Comparison of ENCODE assay signal across 15 mouse cellular contexts in genomic region chr2:37723501-37724090, GRCm38 (mm10). TPM values are rescaled to one million over a fixed set of nuclear protein-coding genes. Genes with fewer than 3 reads are reported as not detected.
DNase-seq lines count a peak whose midpoint lies in the region; ATAC-seq lines count a peak whose summit lies in the region.
"Had no signal": no experiment of that assay in that cellular context is flagged by ENCODE, and none has a peak within 500 bp of the region (broad histone marks: within the 10 kb centered on the region; RNA-seq: fewer than 3 reads in every experiment).

No protein-coding gene starts in this region.

- peak; percentile 31; the same call in 1 of the 2 replicates for ATAC-seq in cerebellum, adult (ENCODE audit: insufficient number of reproducible peaks, low FRiP score, low TSS enrichment)
- 0 out of 2 replicates have a peak, but pooled peaks have one; percentile 42 for ATAC-seq in hindbrain, embryonic 16.5 days
- peak; percentile 62; the same call in 1 of the 2 replicates for ATAC-seq in midbrain, embryonic 11.5 days (ENCODE audit: low FRiP score)
- ATAC-seq: inflammation-experienced regulatory T-cells, adult 6 months had no signal

- H3K4me2 ChIP-seq in hindbrain, embryonic 16.5 days (ENCODE audit: low read length) = no peak overlapping the region
- no peak overlapping the region for H3K4me2 ChIP-seq in midbrain, embryonic 11.5 days
- H3K4me2 ChIP-seq: limb, embryonic 15.5 days; lung, embryonic 15.5 days; neural tube, embryonic 15.5 days had no signal

- no peak overlapping the region for H3K27ac ChIP-seq in hindbrain, embryonic 16.5 days (ENCODE audit: low read depth, low read length)
- no peak overlapping the region for H3K27ac ChIP-seq in hindbrain, embryonic 10.5 days
- peak overlapping the region; percentile 32; the same call in 1 of the 2 replicates for H3K27ac ChIP-seq in midbrain, embryonic 11.5 days (ENCODE audit: low read depth, low read length)
- H3K27ac ChIP-seq: limb, embryonic 15.5 days; lung, embryonic 15.5 days; neural tube, embryonic 15.5 days had no signal

- WGBS in hindbrain, embryonic 16.5 days = 57% methylated on average over 11 of the region's 11 CpGs
- WGBS in hindbrain, embryonic 10.5 days = 74% methylated on average over 11 of the region's 11 CpGs
- WGBS in midbrain, embryonic 11.5 days = 67% methylated on average over 11 of the region's 11 CpGs

- H3K36me3 ChIP-seq in hindbrain, embryonic 16.5 days (ENCODE audit: control insufficient read depth, insufficient read depth, low read length) = no peaks in the 10 kb centered on the region
- H3K36me3 ChIP-seq in hindbrain, embryonic 10.5 days = no peaks in the 10 kb centered on the region
- no peaks in the 10 kb centered on the region for H3K36me3 ChIP-seq in midbrain, embryonic 11.5 days (ENCODE audit: control insufficient read depth, insufficient read depth, low read length)
- H3K36me3 ChIP-seq: limb, embryonic 15.5 days; lung, embryonic 15.5 days; neural tube, embryonic 15.5 days had no signal

- no peak for DNase-seq in cerebellum, postnatal 4 days (ENCODE audit: low spot score in 2 of 2)
- DNase-seq in hindbrain, embryonic 10.5 days (ENCODE audit: low spot score) = no peak
- DNase-seq in cerebellum, postnatal 25 days = peak; percentile 18 to 24
- no peak for DNase-seq in midbrain, embryonic 11.5 days (ENCODE audit: low spot score, missing footprints)
- DNase-seq in gastrocnemius, postnatal 10 days = no peak
- DNase-seq in thymus, postnatal 14 days = no peak
- DNase-seq: adrenal gland, postnatal 10 days; gastrocnemius, postnatal 14 days; thymus, adult 18-20 months had no signal

- H3K4me1 ChIP-seq in hindbrain, embryonic 16.5 days (ENCODE audit: control insufficient read depth, insufficient read depth, low read depth, low read length) = no peaks in the 10 kb centered on the region
- peaks cover 10% of the 10 kb centered on the region for H3K4me1 ChIP-seq in hindbrain, embryonic 10.5 days (replicated peaks)
- H3K4me1 ChIP-seq in midbrain, embryonic 11.5 days (ENCODE audit: control insufficient read depth, insufficient read depth, low read length) = peaks cover 3% of the 10 kb centered on the region; the same call in 1 of the 2 replicates
- H3K4me1 ChIP-seq: lung, embryonic 15.5 days had no signal

- no peaks in the 10 kb centered on the region for H3K27me3 ChIP-seq in hindbrain, embryonic 16.5 days (replicated peaks; ENCODE audit: control insufficient read depth, insufficient read depth, low read length)
- H3K27me3 ChIP-seq in hindbrain, embryonic 10.5 days (ENCODE audit: insufficient read depth, poor library complexity, severe bottlenecking) = no peaks in the 10 kb centered on the region
- H3K27me3 ChIP-seq in midbrain, embryonic 11.5 days (ENCODE audit: control insufficient read depth, insufficient read depth, low read length) = no peaks in the 10 kb centered on the region
- H3K27me3 ChIP-seq: limb, embryonic 15.5 days; lung, embryonic 15.5 days; neural tube, embryonic 15.5 days had no signal

- no peak overlapping the region for H3K9ac ChIP-seq in hindbrain, embryonic 16.5 days (ENCODE audit: low read depth, low read length)
- H3K9ac ChIP-seq in midbrain, embryonic 11.5 days (ENCODE audit: low read length) = no peak overlapping the region
- H3K9ac ChIP-seq: limb, embryonic 15.5 days; lung, embryonic 15.5 days; neural tube, embryonic 15.5 days had no signal

- no peak overlapping the region for H3K4me3 ChIP-seq in hindbrain, embryonic 16.5 days (ENCODE audit: low read length)
- no peak overlapping the region for H3K4me3 ChIP-seq in hindbrain, embryonic 10.5 days
- no peak overlapping the region for H3K4me3 ChIP-seq in midbrain, embryonic 11.5 days (ENCODE audit: low read depth, low read length)
- H3K4me3 ChIP-seq: limb, embryonic 15.5 days; lung, embryonic 15.5 days; neural tube, embryonic 15.5 days had no signal

- no peaks in the 10 kb centered on the region for H3K9me3 ChIP-seq in hindbrain, embryonic 16.5 days (ENCODE audit: control insufficient read depth, low read length)
- H3K9me3 ChIP-seq in hindbrain, embryonic 10.5 days = no peaks in the 10 kb centered on the region
- H3K9me3 ChIP-seq in midbrain, embryonic 11.5 days (ENCODE audit: control insufficient read depth, low read length) = no peaks in the 10 kb centered on the region
- H3K9me3 ChIP-seq: limb, embryonic 15.5 days; lung, embryonic 15.5 days; neural tube, embryonic 15.5 days had no signal

RNA-seq across cellular contexts. Expression of gene Strbp, which starts 19.9 kb away (rescaled TPM):
- polyA plus RNA-seq in hindbrain, embryonic 16.5 days (2015; fragmentation: Nextera tagmentation; extraction: Ambion mirVana) = 94.9 and 96.0 TPM in 2 replicates
- polyA plus RNA-seq in hindbrain, embryonic 10.5 days (2016; fragmentation: Nextera tagmentation; extraction: Ambion mirVana) = 54.9 and 59.3 TPM in 2 replicates
- 105 TPM in 2 replicates for polyA plus RNA-seq in midbrain, embryonic 11.5 days (2014; fragmentation: Nextera tagmentation; extraction: Ambion mirVana)
- 10 to 100 TPM; 28.3 to 29.7 TPM for total RNA-seq in gastrocnemius, postnatal 10 days (2021)

RNA-seq across cellular contexts. Expression of gene Crb2, which starts 52.5 kb away (rescaled TPM):
- polyA plus RNA-seq in hindbrain, embryonic 16.5 days (2015; fragmentation: Nextera tagmentation; extraction: Ambion mirVana) = 3.7 and 4.5 TPM in 2 replicates
- 19.5 and 20.5 TPM in 2 replicates for polyA plus RNA-seq in hindbrain, embryonic 10.5 days (2016; fragmentation: Nextera tagmentation; extraction: Ambion mirVana)
- 10.9 and 14.6 TPM in 2 replicates for polyA plus RNA-seq in midbrain, embryonic 11.5 days (2014; fragmentation: Nextera tagmentation; extraction: Ambion mirVana)
- under 1 TPM; 0.35 to 0.36 TPM for total RNA-seq in gastrocnemius, postnatal 10 days (2021)
- polyA plus RNA-seq: inflammation-experienced regulatory T-cells, adult 6 months had no signal

Comparison
In these comparisons a context has a peak if more than half of its experiments do, and no peak if none do; other contexts are left out.
1. DNase-seq: peak in cerebellum, postnatal 25 days (2 of 2); none in cerebellum, postnatal 4 days (0 of 2), hindbrain, embryonic 10.5 days (single experiment), midbrain, embryonic 11.5 days (single experiment), gastrocnemius, postnatal 10 days (single experiment) and thymus, postnatal 14 days (single experiment).
2. Peak in every context shown above with its lines, with median percentiles within 50 percentile points of each other: ATAC-seq.